28 mouse cellular contexts compared by ENCODE assay signal in the genomic region with DNA sequence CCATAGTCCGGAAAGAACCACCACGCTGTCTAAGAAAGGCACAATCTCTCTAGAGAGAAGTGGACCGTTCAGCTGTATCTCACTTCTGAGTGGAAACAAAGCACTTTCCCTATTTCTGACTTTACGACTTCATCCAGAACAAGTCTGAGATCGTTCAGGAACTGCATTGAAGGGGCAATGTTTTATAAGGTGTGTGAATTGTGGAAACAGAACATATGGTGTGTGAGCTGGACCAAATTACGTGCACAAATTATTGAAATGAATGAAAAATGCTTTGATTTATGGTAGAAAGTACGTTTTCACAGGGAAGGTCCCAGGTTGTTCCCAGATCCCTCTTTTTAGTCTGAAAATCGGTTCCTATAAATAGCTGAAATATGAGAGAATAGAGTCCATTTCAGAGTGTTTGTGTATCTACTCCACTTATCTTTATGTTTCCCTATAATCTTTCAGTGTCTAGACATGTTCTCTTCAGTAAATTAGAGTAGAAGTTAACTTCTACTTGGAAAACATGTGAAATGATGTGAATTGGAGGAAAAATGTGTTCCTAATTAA.
A peak's percentile ranks its signal among the peaks of the same experiment; 100 is the strongest.
DNase-seq lines count a peak whose midpoint lies in the region; ATAC-seq and TF ChIP-seq lines count a peak whose summit lies in the region.
"Had no signal": no experiment of that assay in that cellular context is flagged by ENCODE, and none has a peak within 500 bp of the region (broad histone marks: within the 10 kb centered on the region; RNA-seq: fewer than 3 reads in every experiment).

No protein-coding gene starts in this region.

- H3K4me2 ChIP-seq in embryonic facial prominence, embryonic 13.5 days: no peak overlapping the region
- H3K4me2 ChIP-seq in limb, embryonic 11.5 days (ENCODE audit: low read depth, severe bottlenecking): no peak overlapping the region
- no peak overlapping the region for H3K4me2 ChIP-seq in limb, embryonic 14.5 days (replicated peaks; ENCODE audit: low read depth, low read length, severe bottlenecking)
- H3K4me2 ChIP-seq: forebrain, embryonic 13.5 days; heart, embryonic 11.5 days; hindbrain, embryonic 13.5 days had no signal

- DNase-seq in embryonic facial prominence, embryonic 10.5 days (ENCODE audit: low spot score): no peak
- peak; percentile 21 for DNase-seq in limb, embryonic 11.5 days (ENCODE audit: low spot score)
- DNase-seq in limb, embryonic 14.5 days (ENCODE audit: low spot score): peak; percentile 5
- no peak for DNase-seq in thymus, postnatal 10 days (ENCODE audit: low spot score in 2 of 2)
- DNase-seq in MN1 (ENCODE audit: low spot score): no peak
- DNase-seq in heart, postnatal 36 days: no peak
- DNase-seq: adrenal gland, adult 2 months; adrenal gland, postnatal 14 days; B cell, adult 2 months; cerebellum, adult 11-12 months; cerebellum, adult 8-10 months; cerebellum, postnatal 10 days; cerebellum, postnatal 36 days; embryo, embryonic 11 days; gastrocnemius, adult 2 months; gastrocnemius, postnatal 14 days; heart, adult 11 months had no signal

- H3K4me1 ChIP-seq in embryonic facial prominence, embryonic 10.5 days: peaks cover 5% of the 10 kb centered on the region; the same call in 1 of the 2 replicates
- peaks cover 5% of the 10 kb centered on the region; the same call in 1 of the 2 replicates for H3K4me1 ChIP-seq in embryonic facial prominence, embryonic 13.5 days
- H3K4me1 ChIP-seq in limb, embryonic 11.5 days (ENCODE audit: control insufficient read depth, insufficient read depth, low read length): no peaks in the 10 kb centered on the region
- H3K4me1 ChIP-seq in limb, embryonic 14.5 days (ENCODE audit: control insufficient read depth, insufficient read depth, low read length): no peaks in the 10 kb centered on the region

- no peak overlapping the region for H3K4me3 ChIP-seq in embryonic facial prominence, embryonic 10.5 days
- no peak overlapping the region for H3K4me3 ChIP-seq in embryonic facial prominence, embryonic 13.5 days
- no peak overlapping the region for H3K4me3 ChIP-seq in limb, embryonic 11.5 days (ENCODE audit: low read depth, low read length)
- no peak overlapping the region for H3K4me3 ChIP-seq in limb, embryonic 14.5 days (replicated peaks; ENCODE audit: low read length)
- H3K4me3 ChIP-seq: erythroblast, embryonic 14.5 days; forebrain, embryonic 10.5 days; forebrain, embryonic 13.5 days; gastrocnemius, adult 2 months; hindbrain, embryonic 10.5 days; hindbrain, embryonic 13.5 days had no signal

- TF ChIP-seq POLR2A in limb, embryonic 14.5 days (IDR thresholded peaks at IDR 0.05; ENCODE audit: borderline replicate concordance, extremely low read depth, insufficient read depth, insufficient read length): no peak

- no peaks in the 10 kb centered on the region for H3K27me3 ChIP-seq in embryonic facial prominence, embryonic 10.5 days (replicated peaks; ENCODE audit: low read depth, poor library complexity, severe bottlenecking)
- H3K27me3 ChIP-seq in embryonic facial prominence, embryonic 13.5 days: no peaks in the 10 kb centered on the region
- no peaks in the 10 kb centered on the region for H3K27me3 ChIP-seq in limb, embryonic 11.5 days (ENCODE audit: control insufficient read depth, insufficient read depth, low read length)
- H3K27me3 ChIP-seq in limb, embryonic 14.5 days (ENCODE audit: control insufficient read depth, insufficient read depth, low read length): no peaks in the 10 kb centered on the region
- H3K27me3 ChIP-seq: CH12.LX; hindbrain, embryonic 13.5 days had no signal

- no peaks in the 10 kb centered on the region for H3K36me3 ChIP-seq in embryonic facial prominence, embryonic 10.5 days (replicated peaks)
- no peaks in the 10 kb centered on the region for H3K36me3 ChIP-seq in embryonic facial prominence, embryonic 13.5 days
- H3K36me3 ChIP-seq in limb, embryonic 11.5 days (ENCODE audit: control insufficient read depth, insufficient read depth, low read length): no peaks in the 10 kb centered on the region
- no peaks in the 10 kb centered on the region for H3K36me3 ChIP-seq in limb, embryonic 14.5 days (ENCODE audit: control insufficient read depth, insufficient read depth, low read length)
- H3K36me3 ChIP-seq: forebrain, embryonic 10.5 days; G1E; hindbrain, embryonic 10.5 days; hindbrain, embryonic 13.5 days had no signal

- no peak for ATAC-seq in embryonic facial prominence, embryonic 13.5 days (ENCODE audit: insufficient number of reproducible peaks, insufficient read depth, low FRiP score, low TSS enrichment, low read depth)
- peak; percentile 57; the same call in 1 of the 2 replicates for ATAC-seq in limb, embryonic 11.5 days (ENCODE audit: insufficient number of reproducible peaks, low FRiP score, low TSS enrichment, low read depth)
- peak; percentile 53; the same call in 1 of the 2 replicates for ATAC-seq in limb, embryonic 14.5 days (ENCODE audit: low FRiP score, low read depth)
- ATAC-seq: forebrain, embryonic 13.5 days; forebrain, embryonic 16.5 days; hindbrain, embryonic 16.5 days had no signal

- intact Hi-C loops in heart, postnatal 36 days (cut with DNase I): no loop called here

- 77% methylated on average over 8 of the region's 8 CpGs for WGBS in embryonic facial prominence, embryonic 10.5 days
- 49% methylated on average over 8 of the region's 8 CpGs for WGBS in embryonic facial prominence, embryonic 13.5 days
- 34% methylated on average over 8 of the region's 8 CpGs for whole genome bisulfite sequencing in limb, embryonic 11.5 days
- 18% methylated on average over 8 of the region's 8 CpGs for WGBS in limb, embryonic 14.5 days

- peak overlapping the region; percentile 19; the same call in 1 of the 2 replicates for H3K27ac ChIP-seq in embryonic facial prominence, embryonic 10.5 days (replicated peaks)
- H3K27ac ChIP-seq in embryonic facial prominence, embryonic 13.5 days: peak overlapping the region; percentile 78
- no peak overlapping the region for H3K27ac ChIP-seq in limb, embryonic 11.5 days (replicated peaks; ENCODE audit: low read depth, low read length)
- no peak overlapping the region for H3K27ac ChIP-seq in limb, embryonic 14.5 days (replicated peaks; ENCODE audit: low read depth, low read length)
- H3K27ac ChIP-seq: forebrain, embryonic 10.5 days; forebrain, embryonic 13.5 days; gastrocnemius, adult 2 months; hindbrain, embryonic 10.5 days; hindbrain, embryonic 13.5 days had no signal

- H3K9ac ChIP-seq in embryonic facial prominence, embryonic 13.5 days: no peak overlapping the region
- no peak overlapping the region for H3K9ac ChIP-seq in limb, embryonic 11.5 days (ENCODE audit: low read length)
- no peak overlapping the region for H3K9ac ChIP-seq in limb, embryonic 14.5 days (ENCODE audit: low read depth, low read length, severe bottlenecking)
- H3K9ac ChIP-seq: forebrain, embryonic 13.5 days; hindbrain, embryonic 13.5 days had no signal

- no peaks in the 10 kb centered on the region for H3K9me3 ChIP-seq in embryonic facial prominence, embryonic 10.5 days
- no peaks in the 10 kb centered on the region for H3K9me3 ChIP-seq in embryonic facial prominence, embryonic 13.5 days
- H3K9me3 ChIP-seq in limb, embryonic 11.5 days (ENCODE audit: control insufficient read depth, low read length): no peaks in the 10 kb centered on the region
- no peaks in the 10 kb centered on the region for H3K9me3 ChIP-seq in limb, embryonic 14.5 days (ENCODE audit: control insufficient read depth, low read length)
- H3K9me3 ChIP-seq: forebrain, embryonic 10.5 days; forebrain, embryonic 13.5 days; G1E; hindbrain, embryonic 10.5 days; hindbrain, embryonic 13.5 days had no signal

Comparison
In these comparisons a context has a peak if more than half of its experiments do, and no peak if none do; other contexts are left out.
1. DNase-seq: peak in limb, embryonic 11.5 days (single experiment) and limb, embryonic 14.5 days (single experiment); none in embryonic facial prominence, embryonic 10.5 days (single experiment), thymus, postnatal 10 days (0 of 2), MN1 (single experiment) and heart, postnatal 36 days (0 of 2).
2. H3K27ac ChIP-seq: peak in embryonic facial prominence, embryonic 10.5 days (single experiment) and embryonic facial prominence, embryonic 13.5 days (single experiment); none in limb, embryonic 11.5 days (single experiment) and limb, embryonic 14.5 days (single experiment).